Mouse (Mus musculus) heart, adult 8-10 months (tissue): ENCODE measurements around the gene Capn5. TPM values are rescaled to one million over a fixed set of nuclear protein-coding genes. Genes with fewer than 3 reads are reported as not detected.

Experiments
- DNase-seq: peaks from one replicate; pipeline ENCODE4 v3.0.0; 2022; ENCODE audit warnings: low spot score
- total RNA-seq, 4 experiments: library from RNA; stranded (reverse); gene quantifications; 2 replicates each; pipeline ENCODE4 v1.2.4; 2022

The Capn5 gene
- total RNA-seq, 4 experiments from 2014 or later = 1.2 to 2.9 (median 1.6) TPM

DNA sequence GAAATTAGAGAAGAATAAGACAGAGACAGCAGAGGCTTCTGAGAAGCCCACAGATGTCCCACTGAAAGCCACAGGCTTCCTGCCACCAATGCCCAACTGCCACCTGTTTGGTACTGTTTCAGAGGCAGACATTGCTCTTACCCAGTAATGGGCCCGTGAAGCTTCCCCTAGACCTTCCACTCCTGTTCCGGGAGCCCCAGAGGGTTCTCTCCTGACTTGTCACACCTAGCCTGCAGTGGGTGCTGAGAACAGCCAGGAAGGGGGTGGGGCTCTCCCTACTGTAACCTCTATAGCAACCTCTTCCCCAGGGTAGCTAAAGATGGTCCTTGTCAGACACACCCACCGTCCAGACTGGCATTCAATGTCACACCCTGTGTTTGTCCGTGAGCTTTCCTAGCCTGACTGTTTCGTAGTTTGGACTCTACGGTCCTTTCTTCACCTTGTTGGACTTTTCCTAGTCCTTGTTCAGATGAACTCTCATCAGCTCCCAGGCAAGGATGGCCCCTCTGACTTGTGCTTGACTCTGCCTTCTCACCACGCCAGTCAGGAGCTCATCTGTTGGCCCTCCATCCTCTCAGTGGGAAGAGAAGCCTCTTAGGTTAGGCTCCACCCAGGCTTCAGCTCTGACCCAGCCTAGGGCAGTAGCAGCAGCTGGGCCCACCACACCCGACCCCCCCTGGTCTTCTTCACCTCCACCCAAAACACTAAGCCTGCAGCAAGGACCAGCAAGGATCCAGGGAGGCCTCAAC lies 1.6 kb downstream of the Capn5 start:
- DNase-seq = no peak

DNA sequence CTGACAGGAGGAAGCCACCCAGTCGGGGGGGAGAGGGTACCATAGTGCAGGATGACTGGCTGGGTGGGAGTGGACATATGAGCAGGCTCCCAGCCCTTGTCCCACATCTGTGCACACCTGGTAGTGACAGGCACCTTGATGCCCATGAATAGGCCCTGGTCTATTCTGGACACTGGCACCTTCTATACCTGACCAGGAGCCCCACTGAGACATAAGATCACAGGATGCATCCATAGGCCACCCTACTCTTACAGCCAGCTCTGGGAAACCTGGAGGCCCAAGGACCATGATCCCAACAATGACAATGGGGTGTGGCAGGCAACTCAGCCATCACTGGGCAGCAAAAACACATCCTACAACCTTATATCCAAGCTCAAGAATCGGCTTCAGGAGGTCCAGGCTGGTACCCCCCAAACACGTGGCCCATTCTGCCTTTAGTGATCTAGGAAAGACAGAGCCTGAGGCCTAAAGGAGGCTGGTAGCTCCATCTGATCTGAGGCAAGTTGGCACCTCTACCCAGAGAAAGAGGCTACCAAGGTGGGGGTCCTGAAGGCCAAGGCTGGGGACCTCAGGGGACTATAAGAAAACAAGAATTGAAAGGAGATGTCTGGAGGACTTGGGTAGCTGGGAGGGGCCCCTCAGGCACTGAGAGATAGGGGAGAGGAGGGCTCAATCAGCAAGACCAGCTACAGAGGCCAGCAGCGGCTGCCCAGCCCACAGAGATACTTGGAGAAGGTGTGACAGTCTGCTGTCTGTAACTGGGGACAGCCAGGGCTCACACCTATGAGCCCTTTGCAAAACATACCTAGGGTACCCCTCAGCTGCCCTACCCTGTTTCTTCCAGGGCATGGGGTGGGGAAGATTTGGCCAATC lies 3.0 kb downstream of the Capn5 start:
- no peak for DNase-seq

DNA sequence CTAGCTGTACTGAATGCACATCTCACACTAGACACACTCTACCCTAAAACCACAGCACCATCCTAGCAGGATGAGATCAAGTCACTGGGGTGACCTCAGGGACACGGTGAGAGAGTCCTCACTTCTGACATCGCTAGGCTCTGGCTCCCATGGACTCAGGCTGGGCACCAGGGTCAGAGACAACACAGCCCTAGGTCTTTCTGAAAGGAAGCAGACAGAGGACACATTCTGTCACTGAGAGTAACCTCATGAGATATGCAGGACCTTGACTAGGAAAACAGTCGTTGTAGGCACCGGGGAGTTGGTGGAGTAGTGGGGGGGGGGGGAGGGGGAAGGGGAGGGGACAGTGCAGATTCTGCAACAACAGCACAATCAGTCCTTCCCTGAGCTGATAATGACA lies 4.7 kb downstream of the Capn5 start:
- no peak for DNase-seq

DNA sequence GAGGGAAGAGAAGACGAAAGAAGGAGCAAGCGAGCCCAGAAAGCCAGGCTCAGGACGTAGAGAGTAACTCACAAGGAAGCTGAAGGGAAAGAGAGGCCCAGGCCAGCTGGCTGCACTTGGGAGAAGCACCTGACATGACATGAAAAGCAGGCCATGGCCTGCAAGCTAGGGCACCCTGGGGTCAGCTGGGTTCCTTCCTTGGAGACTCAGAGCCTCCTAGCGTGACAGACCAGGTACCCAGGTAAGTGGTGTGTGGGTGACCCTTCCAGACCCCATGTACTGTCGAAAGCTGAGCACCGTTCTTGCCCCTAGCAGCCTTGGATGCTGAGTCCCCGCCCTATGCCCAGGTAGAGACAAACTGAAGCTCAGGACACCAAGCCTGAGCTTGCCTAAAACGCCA lies 5.4 kb downstream of the Capn5 start:
- no peak for DNase-seq

DNA sequence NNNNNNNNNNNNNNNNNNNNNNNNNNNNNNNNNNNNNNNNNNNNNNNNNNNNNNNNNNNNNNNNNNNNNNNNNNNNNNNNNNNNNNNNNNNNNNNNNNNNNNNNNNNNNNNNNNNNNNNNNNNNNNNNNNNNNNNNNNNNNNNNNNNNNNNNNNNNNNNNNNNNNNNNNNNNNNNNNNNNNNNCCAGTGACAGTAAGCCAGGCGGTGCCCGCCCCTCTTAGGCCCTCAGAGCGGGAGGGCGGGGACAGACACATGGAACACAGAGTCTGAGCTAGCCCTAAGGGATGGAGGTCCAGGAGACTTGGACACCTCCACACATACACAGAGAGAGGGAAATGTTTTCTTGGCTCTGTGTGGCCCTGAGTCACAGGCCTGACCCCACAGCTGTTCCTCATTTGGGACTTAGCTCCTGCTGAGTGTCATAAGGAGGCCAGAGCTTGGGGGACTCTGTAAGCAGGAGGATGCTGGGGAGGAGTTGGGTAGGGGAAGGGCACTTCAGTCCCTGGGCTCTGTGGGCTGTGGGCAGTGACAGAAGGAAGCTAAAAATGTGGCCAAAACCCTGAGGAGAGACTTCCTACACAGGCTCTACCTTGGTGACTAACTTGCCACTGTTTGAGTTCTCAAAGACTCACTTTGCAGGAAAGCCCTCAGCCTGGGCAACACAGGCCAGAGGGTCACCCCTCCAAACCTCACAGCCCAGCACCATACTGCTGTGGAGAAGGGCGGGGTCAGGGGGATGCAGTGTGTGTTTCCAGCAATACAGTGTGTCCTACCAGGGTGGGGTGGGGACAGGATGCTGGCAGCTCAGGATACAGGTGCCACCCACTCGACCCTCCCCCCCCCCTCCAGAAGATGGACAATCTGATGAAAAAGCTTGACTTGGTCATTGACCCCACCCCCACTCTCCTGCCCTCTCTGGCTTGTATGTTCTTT lies 6.7 kb downstream of the Capn5 start:
- DNase-seq = peak; percentile 66

DNA sequence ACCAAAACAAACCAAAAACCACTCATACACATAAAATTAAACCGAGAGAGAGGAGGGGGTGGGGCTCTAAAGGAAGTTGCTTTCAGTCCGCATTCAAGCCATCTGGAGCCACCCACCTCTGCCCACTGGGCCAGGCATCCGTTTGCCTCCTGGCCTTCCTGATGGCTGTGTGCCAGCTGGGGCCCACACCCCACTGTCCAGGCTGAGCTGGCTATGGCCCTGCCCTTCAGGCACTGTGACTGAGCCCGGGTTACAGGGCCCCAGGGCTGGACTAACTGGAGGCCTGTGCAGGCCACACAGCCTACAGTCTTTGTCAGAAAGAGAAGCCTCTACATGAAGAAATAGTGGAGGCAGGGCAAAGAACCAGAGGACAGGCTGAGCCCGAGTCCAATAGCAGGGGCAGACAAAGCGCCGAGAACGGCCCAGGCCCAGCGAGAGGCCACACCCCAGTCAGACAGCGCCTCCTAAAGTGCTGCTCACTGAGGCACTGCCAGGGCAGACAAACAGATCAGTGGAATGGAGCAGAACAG lies 13.0 kb downstream of the Capn5 start:
- no peak for DNase-seq

DNA sequence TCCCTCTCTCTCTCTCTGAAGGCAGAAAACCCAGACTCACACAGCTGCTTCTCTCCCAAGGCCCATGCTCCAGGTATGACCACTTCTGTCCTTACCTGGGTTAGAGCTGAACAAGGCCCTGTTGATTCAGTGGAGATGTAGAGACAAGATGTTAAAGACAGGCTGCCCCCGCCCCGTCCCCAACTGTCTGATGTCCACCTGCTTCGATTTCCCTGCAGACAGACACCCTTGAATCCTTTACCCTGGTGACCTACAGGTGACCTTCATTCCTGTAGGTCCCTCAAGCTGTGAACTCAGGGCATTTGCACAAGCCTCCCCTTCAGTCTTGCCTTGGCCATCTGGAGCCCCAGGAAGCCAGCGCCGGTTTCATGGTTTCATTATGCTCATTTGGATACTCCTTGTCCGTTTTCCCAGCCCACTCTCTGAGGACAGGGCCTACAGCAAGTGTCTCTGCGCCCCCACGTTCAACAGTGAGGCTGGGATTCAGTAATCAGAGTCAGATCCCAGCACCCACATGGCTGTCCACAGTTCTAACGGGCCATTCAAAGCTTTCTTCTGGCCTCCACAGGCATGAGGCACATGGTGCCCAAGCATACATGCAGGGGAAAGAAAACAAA lies 13.6 kb downstream of the Capn5 start:
- DNase-seq = no peak

DNA sequence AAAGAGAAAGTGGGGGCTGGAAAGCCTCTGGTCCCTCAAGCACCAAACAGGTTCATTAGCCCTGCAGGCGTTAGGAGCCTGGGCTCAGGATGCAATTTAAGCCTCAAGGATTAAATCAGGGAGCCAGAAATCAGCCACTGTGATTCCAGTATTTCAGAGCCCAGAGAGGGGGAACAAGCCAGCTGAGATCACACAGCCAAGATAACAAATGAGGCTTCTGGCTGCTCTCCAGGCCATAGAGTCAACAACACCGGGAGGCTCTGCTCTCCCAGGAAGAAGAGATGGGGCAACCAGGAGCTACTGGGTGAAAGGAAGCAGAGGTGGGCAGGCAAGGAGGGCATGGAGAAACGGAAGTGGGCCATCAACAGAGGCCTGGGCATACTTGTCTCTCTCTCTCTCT lies 14.4 kb downstream of the Capn5 start:
- DNase-seq = no peak

DNA sequence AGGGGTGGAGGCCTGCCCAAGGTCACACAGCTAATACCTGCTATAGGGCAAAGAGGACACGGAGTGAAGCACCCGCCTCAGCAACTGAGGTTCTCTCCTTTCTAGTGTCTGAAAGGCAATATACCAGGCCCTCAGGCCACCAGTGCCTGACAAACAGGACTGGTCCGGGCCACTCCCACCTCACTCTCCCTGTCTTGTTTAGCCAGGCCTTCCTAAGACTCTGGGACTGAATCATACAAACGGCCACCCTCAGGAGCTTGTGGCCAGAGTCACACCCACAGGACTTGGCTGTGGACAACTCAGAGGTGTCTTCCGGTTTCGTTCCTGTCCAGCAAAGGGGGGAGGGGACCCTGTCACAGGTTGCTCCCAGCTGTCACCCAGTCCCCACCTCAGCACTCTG lies 15.8 kb downstream of the Capn5 start:
- DNase-seq = no peak

DNA sequence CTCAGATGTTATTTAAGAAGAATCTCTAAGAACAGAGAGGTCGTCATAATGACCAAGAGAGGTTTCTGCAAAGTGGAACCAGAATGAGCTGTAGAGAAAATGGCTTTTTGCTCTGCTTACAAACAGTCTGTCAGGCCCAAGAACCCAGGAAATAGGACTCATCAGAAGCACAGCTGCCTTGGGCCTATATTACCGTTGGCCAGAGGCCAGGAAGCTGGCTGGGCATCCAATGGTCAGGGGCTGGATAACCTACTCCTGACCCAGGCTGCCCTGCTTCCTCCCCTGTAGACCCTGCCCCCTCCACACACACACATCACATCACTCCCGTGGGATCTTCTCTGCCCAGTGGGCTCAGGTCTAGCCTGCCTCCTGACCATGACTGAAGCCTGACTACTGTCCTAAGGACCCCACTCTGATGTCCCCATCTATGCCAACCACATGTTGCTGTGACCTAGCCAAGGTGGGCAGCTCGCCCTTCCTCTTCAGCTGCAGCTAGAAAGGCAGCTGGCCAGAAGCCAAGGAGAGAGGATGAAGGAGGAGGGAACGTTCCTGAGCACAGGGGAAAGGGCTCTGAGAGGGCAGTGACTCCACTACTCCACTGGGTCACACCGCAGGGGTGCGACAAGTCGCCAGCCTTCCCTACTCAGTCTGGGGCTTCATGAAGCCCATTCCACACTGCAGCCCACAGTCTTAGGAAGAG lies 17.9 kb downstream of the Capn5 start:
- DNase-seq = no peak

DNA sequence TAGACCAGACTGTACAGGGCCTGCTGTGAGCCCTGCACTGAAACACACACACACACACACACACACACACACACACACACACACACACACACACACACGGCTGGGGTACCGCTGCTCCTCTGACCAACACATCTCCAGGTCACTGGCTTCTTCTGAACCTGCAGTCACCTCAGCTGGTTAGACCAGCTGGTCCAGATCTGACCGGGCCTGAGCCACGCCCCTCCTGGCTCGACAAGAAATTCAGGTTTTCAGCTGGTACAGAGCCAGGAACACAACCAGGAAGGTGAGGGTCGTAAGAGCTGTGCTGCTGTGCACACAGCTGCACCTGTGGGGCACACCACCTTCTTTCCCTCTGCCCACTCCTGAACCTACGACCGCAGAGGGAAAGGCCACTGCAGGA lies 19.6 kb downstream of the Capn5 start:
- no peak for DNase-seq

DNA sequence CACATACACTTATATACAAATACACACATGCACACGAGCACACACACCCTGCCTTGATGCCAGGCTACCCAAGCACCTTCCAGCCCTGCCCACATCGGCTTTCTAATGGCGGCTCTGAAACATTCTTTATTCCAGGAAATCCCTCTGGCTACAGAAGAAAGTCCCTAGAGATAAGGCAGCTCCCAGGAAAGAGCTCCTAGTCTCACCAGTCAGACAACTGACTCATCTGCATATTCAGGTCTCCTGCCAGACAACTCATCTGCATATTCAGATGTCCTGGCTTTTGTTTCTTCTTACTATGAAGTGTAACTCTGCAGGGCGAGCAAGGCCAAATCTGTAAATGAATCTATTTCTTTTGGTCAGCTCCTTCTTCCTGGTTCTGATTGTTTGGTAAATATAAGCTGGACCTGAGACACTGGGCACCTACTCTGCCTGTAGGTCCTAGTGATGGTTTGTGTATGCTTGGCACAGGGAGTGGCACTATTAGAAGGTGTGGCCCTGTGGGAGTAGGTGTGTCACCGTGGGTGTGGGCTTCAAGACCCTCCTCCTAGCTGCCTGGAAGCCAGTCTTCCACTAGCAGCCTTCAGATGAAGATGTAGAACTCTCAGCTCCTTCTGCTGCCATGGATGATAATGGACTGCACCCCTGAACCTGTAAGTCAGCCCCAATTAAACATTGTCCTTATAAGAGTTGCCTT lies 20.3 kb downstream of the Capn5 start:
- DNase-seq = no peak

DNA sequence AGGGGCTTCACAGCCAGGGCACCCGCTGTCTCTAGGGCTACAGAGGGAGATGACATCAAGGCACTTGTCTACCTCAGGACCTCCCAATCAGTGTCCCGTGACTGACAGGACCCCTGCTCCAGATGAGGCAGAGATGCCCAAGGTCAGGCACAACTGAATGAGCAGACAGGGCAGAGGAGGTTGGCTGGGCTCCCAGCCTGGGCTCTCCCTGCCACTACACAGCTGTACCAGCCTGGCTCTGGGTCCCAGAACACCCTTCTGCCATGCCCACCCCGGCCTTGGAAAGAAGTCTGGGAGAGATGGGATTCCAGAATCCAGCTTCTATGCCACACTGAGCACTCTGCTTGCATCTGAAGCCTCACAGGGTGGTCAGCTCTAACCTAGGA lies 21.8 kb downstream of the Capn5 start:
- no peak for DNase-seq

DNA sequence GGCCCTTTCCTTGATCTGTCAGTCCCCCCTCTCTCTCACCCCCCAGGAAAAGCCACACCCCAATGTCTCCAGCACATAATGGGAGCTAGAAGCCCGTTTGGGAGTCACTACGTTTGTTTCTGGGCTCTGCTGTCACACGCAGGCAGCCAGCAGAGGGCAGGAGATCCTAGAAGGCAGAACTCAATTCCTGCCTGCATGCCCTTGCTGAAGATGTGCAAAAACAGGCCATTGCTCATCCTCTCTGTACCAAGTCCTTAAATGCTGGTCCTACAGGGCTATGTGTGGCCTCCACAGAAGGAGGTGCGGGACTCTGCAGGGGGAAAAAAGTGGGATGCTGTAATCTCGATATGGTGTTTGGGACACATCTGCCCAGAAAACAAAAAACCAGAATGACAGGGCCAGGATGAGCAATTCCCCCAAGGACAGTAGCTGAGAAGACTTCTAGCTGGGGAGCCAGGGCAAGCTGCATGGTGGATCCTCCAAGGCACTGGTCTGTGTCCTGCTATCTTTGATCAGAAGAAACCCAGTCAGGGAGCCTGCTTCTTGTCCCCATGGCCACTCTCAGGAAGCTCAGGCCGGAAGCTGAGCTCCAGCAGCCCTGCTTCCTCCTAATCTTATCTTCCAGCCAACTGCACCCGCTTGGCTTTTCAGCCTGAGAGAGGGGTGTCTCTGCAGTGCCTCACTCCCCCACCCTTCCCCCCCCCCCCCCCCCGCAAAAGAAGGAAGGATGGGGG lies 22.4 kb downstream of the Capn5 start:
- peak; percentile 48 for DNase-seq

DNA sequence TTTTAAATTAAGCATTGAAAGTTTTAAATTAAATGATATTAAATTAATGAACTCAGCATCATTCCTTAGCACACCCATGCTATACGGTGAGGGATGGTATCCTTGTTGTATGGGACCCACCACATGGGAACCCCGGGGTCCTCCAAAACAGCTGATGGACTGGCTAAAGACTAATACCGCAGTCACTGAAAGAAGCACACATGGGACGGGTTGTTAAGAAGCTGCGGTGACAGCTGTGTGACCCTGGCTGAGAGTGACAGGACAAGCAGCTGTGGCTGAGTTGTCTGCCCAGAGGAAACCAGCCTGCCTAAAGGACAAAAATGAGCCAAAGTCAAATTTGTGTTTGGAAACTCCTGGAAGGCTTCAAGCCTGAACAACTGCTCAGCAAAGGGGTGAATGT lies 24.2 kb downstream of the Capn5 start:
- no peak for DNase-seq

DNA sequence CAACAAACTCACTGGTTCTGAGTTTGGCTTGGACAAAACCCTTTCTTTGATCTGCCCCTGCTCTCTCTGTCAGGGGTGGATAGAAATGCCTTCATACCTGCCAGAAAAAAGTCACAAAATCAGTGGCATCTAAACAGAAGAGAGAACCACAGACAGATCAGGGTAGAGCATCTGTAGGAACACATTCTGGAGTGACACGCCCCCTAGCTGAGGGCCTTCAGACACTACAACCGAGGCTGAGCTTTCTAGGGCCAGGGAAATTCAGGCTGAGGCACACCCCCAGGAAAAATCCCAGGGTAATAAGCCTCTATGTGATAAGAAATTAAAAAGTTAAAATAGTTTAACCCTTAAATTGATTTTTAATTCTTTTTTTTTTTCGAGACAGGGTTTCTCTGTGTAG lies 24.7 kb downstream of the Capn5 start:
- no peak for DNase-seq

DNA sequence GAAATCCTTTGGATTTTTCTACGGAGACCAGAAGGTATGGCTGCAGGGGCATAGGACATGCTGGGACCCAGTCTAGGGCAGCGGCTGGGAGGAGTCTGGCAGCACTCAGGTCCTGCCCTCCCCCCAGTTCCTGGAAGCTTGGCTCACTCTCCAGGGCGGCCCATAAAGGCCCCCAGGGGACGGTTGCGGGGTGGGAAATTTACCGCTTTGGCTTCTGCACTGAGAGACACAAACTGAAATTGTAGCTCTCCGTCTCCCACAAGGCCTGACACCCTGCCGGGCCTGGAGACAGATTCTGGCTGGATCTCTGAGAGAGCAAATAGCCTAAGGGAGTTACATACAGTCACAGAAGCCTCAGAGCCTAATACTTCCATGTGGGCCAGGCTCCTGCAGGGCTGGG lies 25.7 kb downstream of the Capn5 start:
- no peak for DNase-seq

DNA sequence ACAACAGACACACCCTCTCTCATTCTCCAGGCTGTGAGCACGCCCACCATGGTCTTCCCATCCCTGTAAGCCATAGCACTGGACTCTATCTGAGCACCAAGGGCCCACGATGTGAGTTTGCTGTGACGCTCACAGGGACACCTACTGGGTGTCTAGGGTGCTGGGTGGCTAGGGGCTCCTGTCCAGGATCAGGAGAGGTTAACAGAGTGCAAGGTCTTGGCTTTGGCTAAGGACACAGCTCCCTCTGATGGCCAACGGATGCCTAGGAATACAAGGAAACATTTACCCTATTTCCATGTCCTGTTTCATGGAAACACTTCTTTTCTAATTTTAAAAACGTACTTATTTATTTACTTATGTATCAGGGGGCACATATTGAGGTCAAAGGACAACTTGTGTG lies 27.5 kb downstream of the Capn5 start:
- DNase-seq = no peak

DNA sequence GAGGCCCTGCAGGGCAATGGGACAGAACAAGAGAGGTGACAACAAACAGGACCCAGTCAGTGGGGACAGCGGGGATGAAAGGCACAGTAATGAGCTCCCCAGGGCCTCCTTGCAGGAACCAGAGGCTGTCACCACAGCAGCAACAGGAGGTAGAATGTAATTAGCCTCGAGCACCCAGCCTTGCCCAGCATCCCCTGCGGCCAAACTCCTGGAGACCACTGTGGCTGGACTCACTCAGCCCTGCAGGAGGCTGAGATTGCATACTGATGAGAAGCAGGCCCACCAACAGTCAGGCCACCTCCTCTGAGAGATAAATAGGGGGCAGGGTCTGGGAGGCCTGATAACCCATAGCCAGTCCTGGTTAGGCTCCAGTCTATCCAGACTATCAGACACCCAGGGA lies 28.3 kb downstream of the Capn5 start:
- DNase-seq = no peak
